Mouse (Mus musculus): ENCODE data around the gene Pdgfb.

GRCm38 (mm10) chr15:80000694-80001093 is 14.1 kb downstream of the Pdgfb start:
- no peak for TF ChIP-seq CTCF (IDR thresholded peaks at IDR 0.05; ENCODE audit: control insufficient read depth, insufficient read depth, insufficient replicate concordance, low read depth, low read length)
- TF ChIP-seq POLR2A (IDR thresholded peaks at IDR 0.05; ENCODE audit: control insufficient read depth, low read depth, low read length), result no peak

Data from testis, adult 2 months (tissue).